Mouse (Mus musculus): Measurements from ENCODE around the gene Gm17087.

- TF ChIP-seq POLR2A (IDR thresholded peaks at IDR 0.05; ENCODE audit: insufficient read depth, low read depth, low read length) (no peak), CTCF (IDR thresholded peaks at IDR 0.05) (no peak), EP300 (IDR thresholded peaks at IDR 0.05; ENCODE audit: insufficient read depth, low read depth, low read length) (no peak)
These were observed at the start of gene Gm17087 for GRCm38 (mm10) chr17:8566850-8567249.

Data from heart, adult 2 months (tissue).